Mouse (Mus musculus): ENCODE measurements around the gene Ppp1r36.
"Not testable (repeated sequence)": the region's sequence is repeated elsewhere in the genome, so short reads cannot be mapped to it uniquely, and the experiment has no call there.

Ppp1r36 gene

DNA sequence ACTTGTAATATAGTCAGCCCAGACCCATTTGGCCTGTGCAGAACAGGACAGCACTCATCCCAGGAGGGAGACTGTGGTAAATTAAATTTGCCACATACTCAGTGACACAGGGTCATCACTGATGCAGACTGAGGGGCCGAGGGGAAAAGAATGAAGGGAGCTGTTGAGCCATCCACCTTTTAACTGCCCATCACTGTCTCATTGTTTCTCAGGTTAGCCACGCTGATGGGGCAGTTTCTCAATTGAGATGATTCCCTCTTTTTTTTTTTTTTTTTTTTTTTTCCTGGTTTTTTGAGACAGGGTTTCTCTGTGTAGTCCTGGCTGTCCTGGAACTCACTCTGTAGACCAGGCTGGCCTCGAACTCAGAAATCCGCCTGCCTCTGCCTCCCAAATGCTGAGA lies 41.1 kb downstream of the Ppp1r36 start:
- DNase-seq: not testable (repeated sequence)

DNA sequence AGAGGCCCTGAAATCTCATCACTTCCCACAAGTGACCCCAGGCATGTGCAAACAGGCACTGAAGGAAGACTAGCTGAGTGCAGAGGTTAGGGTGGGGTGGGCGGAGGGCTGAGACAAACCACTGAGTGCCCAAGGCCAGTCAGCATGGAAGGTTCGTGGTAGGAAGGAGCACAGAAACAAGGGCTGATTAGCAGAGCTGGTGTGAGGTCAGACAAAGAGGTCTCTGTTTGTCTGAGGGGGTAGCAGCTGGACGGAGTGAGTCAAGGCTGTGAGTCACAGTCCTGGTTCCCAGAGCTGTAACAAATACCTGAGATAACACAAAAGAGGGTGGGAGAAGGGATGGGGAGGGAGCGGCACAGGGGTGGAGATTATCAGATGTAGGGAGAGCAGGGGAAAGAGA lies 41.7 kb downstream of the Ppp1r36 start:
- DNase-seq: peak; percentile 50

DNA sequence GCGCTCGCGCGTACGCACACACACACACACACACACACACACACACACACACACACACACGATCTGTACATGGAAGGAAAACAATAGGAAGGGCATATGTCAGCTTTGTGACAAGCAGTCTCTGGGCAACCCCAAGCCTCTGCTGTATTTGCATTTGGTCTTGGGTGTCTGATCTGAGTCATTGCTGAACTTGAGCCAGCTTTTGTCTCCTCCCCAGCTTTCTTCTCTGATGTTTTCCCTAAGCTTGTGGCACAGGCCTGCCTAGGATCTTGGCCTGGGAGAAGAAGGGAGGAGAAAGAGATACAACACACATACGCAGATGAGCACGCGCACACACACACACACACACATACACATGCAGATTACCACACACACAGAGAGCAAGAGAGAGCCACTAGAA lies 46.1 kb downstream of the Ppp1r36 start:
- DNase-seq: no peak

- DNase-seq: no peak
Measured at GRCm38 (mm10) chr12:76464651-76465252, 47.4 kb downstream of the Ppp1r36 start.

- DNase-seq: no peak
Measured at GRCm38 (mm10) chr12:76466651-76467050, 49.3 kb downstream of the Ppp1r36 start.

DNA sequence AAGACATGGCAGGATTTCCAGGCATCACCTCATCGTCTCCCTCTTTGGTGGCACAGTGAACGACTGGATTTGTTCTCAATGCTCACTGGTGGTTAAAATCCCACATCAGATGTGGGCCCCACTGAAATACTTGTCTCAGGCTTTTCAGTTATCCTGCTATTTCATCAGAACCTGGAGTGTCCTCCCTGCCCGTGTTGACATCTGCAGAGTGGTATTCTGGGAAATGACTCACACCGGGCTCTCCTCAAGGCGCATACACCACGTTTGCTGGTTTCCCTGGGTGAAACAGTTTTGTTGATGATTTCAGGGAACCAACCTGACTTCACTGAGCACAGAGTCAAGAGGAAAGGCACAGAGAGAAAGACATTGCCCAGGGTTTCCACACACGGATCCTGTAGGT lies 49.9 kb downstream of the Ppp1r36 start:
- no peak for DNase-seq

DNA sequence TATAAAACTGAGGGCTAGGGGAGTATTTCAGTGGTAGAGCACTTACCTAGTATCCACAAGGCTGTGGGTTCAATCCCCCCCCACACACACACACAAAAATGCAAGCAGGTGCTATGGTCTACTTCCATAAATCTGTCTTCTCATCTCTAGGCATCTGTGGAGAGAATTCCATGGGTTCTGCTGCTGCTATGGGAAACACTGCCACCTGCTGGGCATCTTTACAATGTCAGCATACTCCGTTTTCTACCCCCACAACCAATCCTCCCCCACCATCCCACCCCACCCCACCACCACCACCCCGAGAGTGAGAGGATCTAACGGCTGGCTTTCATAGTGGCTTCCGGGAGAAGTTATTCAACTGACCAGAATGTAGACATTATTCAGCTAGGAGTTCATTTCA lies 54.7 kb downstream of the Ppp1r36 start:
- DNase-seq: peak; percentile 85

GRCm38 (mm10) chr12:76473562-76474245 lies 56.4 kb downstream of the Ppp1r36 start:
- no peak for DNase-seq

- no peak for DNase-seq
Measured at GRCm38 (mm10) chr12:76474246-76474583, 56.9 kb downstream of the Ppp1r36 start.

GRCm38 (mm10) chr12:76474802-76475201 lies 57.5 kb downstream of the Ppp1r36 start:
- no peak for DNase-seq

DNA sequence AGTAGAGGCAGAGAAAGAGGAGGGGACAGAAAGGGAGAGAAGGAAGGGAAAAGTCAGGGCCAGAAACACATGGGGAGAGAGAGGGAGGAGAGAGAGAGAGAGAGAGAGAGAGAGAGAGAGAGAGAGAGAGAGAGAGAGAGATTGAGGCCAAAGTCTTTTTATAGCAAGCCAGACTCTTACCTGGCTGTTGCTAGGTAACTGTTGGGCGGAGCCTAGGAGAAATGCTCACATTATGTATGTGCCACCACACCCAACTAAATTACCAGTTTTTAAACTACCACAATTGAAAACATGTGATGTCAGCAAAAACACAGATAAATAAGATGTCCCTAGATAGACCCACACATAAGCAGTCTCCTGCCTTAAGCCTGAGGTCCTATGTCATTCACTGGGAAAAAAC lies 58.8 kb downstream of the Ppp1r36 start:
- DNase-seq: no peak

- no peak for DNase-seq
Measured at GRCm38 (mm10) chr12:76478309-76479023, 61.1 kb downstream of the Ppp1r36 start.

- DNase-seq: no peak
Measured at GRCm38 (mm10) chr12:76479174-76479573, 61.8 kb downstream of the Ppp1r36 start.

DNA sequence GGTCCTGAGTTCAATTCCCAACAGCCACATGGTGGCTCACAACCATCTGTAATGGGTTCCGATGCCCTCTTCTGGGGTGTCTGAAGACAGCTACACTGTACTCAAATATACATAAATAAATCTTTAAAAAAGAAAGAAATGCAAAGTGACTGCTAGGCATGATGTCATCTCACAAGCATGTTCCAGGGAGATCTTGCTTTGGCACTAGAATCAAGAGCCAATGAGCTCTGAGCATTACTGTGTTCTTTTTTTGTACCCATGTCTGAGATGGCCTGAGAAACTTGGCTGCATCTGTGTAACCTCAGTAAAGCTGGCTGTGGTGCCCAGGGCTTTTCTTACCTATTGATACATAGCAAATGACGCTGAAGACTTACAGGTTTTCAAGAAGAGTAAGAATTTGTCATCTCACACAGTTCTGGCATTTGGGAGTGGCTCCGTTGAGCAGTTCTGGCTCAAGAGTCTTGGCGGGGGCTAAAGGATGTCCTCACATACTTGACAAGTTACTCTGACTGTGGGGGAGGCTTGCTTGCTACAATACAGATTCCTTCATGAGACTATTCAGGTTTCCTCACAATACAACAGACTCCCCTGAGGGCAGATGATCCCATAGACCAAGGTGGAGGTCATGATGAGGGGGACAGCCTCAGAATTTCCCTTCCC lies 62.6 kb downstream of the Ppp1r36 start:
- no peak for DNase-seq

DNA sequence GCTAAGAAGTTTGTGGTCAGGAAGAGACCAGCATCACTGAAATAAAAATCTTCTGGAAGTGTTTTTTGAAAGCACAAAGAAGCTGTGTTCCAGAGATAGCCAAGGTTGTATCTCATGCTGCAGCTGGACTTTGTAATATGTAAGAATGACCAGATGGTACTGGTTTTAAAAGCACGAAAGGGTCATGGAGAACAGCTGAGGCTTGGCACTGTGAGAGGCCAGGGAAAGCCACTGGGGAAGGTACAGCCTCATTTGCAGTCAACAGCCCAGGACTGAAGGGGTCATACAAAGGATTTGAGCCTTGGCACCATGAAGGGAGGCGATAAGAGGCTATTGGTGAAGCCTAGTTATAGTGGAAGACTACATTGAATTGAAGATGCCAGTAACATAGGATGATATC lies 65.1 kb downstream of the Ppp1r36 start:
- no peak for DNase-seq

- DNase-seq: no peak
Measured at GRCm38 (mm10) chr12:76482948-76483347, 65.6 kb downstream of the Ppp1r36 start.

DNA sequence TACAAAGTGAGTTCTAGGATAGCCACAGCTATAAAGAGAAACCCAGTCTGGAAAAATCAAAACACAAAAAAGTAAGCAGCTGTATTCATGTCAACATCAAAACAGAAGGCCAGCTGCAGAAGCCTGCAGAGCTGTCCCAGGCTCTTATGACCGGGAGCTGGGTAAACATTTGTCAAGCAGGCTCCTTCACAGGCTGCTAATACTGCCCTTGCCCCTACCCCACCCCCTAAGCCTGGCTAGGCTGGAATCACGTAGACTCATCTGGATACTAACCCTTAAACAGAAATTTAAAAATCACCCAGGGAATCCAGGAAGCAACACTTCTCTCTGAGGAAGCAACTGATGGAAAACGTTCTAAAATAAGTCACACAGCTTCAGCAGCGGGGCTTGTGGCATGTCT lies 67.5 kb downstream of the Ppp1r36 start:
- DNase-seq: no peak

GRCm38 (mm10) chr12:76485381-76485780 lies 68.0 kb downstream of the Ppp1r36 start:
- no peak for DNase-seq

DNA sequence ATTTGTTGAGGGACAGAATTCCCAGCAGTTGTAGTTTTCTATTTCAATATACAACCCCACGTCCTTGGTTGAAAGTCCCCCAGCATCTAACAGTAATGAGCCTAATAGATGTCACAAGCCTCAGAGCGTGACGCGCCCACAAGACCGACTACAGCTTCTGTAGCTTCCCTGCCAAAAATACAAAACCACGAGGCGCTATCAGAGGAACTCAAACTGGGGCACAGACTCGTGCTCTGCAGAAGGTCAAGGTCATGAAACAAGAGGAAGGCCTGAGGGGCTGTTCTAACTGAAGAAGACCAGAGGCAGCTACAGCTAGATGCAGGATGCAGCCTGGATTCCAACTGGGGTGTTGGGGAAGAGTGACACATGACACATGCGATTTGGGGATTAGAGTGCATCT lies 69.6 kb downstream of the Ppp1r36 start:
- DNase-seq: no peak
